Mouse (Mus musculus): ENCODE measurements around the gene Omp. TPM values are rescaled to one million over a fixed set of nuclear protein-coding genes. Genes with fewer than 3 reads are reported as not detected.

Gene Omp
- total and polyA plus RNA-seq, 2 experiments = 0.12 to 0.18 TPM

DNA sequence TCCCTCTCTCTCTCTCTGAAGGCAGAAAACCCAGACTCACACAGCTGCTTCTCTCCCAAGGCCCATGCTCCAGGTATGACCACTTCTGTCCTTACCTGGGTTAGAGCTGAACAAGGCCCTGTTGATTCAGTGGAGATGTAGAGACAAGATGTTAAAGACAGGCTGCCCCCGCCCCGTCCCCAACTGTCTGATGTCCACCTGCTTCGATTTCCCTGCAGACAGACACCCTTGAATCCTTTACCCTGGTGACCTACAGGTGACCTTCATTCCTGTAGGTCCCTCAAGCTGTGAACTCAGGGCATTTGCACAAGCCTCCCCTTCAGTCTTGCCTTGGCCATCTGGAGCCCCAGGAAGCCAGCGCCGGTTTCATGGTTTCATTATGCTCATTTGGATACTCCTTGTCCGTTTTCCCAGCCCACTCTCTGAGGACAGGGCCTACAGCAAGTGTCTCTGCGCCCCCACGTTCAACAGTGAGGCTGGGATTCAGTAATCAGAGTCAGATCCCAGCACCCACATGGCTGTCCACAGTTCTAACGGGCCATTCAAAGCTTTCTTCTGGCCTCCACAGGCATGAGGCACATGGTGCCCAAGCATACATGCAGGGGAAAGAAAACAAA, 19.2 kb upstream of the Omp start:
- no peak overlapping the region for H3K9ac ChIP-seq (ENCODE audit: low read depth, low read length)
- no peaks in the 10 kb centered on the region for H3K79me2 ChIP-seq (ENCODE audit: control insufficient read depth, insufficient read depth, low read length)
- no peaks in the 10 kb centered on the region for H3K36me3 ChIP-seq (ENCODE audit: control insufficient read depth, insufficient read depth, low read length)
- H3K27ac ChIP-seq (replicated peaks; ENCODE audit: insufficient read depth, low read depth, low read length) = no peak overlapping the region
- DNase-seq (ENCODE audit: extremely low read depth, low read depth, low spot score) = no peak
- TF ChIP-seq POLR2A (IDR thresholded peaks at IDR 0.05; ENCODE audit: extremely low read depth, insufficient read depth, low read length) (no peak), CTCF (IDR thresholded peaks at IDR 0.05; ENCODE audit: low read depth, low read length) (no peak)
- 82% methylated on average over 9 of the region's 9 CpGs for WGBS
- H3K4me1 ChIP-seq (ENCODE audit: control insufficient read depth, insufficient read depth, low read length) = peaks cover 7% of the 10 kb centered on the region; the same call in 1 of the 2 replicates
- no peaks in the 10 kb centered on the region for H3K27me3 ChIP-seq (ENCODE audit: control insufficient read depth, insufficient read depth, low read length)
- no peak overlapping the region for H3K4me3 ChIP-seq (ENCODE audit: insufficient read depth, low read depth, low read length)

DNA sequence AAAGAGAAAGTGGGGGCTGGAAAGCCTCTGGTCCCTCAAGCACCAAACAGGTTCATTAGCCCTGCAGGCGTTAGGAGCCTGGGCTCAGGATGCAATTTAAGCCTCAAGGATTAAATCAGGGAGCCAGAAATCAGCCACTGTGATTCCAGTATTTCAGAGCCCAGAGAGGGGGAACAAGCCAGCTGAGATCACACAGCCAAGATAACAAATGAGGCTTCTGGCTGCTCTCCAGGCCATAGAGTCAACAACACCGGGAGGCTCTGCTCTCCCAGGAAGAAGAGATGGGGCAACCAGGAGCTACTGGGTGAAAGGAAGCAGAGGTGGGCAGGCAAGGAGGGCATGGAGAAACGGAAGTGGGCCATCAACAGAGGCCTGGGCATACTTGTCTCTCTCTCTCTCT, 18.4 kb upstream of the Omp start:
- no peak for TF ChIP-seq CTCF (IDR thresholded peaks at IDR 0.05; ENCODE audit: low read depth, low read length)
- no peak for TF ChIP-seq POLR2A (IDR thresholded peaks at IDR 0.05; ENCODE audit: extremely low read depth, insufficient read depth, low read length)

DNA sequence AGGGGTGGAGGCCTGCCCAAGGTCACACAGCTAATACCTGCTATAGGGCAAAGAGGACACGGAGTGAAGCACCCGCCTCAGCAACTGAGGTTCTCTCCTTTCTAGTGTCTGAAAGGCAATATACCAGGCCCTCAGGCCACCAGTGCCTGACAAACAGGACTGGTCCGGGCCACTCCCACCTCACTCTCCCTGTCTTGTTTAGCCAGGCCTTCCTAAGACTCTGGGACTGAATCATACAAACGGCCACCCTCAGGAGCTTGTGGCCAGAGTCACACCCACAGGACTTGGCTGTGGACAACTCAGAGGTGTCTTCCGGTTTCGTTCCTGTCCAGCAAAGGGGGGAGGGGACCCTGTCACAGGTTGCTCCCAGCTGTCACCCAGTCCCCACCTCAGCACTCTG, 16.9 kb upstream of the Omp start:
- DNase-seq (ENCODE audit: extremely low read depth, low read depth, low spot score) = no peak
- H3K27me3 ChIP-seq (ENCODE audit: control insufficient read depth, insufficient read depth, low read length) = no peaks in the 10 kb centered on the region
- H3K27ac ChIP-seq (replicated peaks; ENCODE audit: insufficient read depth, low read depth, low read length) = no peak overlapping the region
- TF ChIP-seq POLR2A (IDR thresholded peaks at IDR 0.05; ENCODE audit: extremely low read depth, insufficient read depth, low read length) = no peak
- no peak for TF ChIP-seq CTCF (IDR thresholded peaks at IDR 0.05; ENCODE audit: low read depth, low read length)
- H3K9ac ChIP-seq (ENCODE audit: low read depth, low read length) = no peak overlapping the region
- peaks cover 7% of the 10 kb centered on the region; the same call in 1 of the 2 replicates for H3K4me1 ChIP-seq (ENCODE audit: control insufficient read depth, insufficient read depth, low read length)
- WGBS = 64% methylated on average over 6 of the region's 6 CpGs
- H3K79me2 ChIP-seq (ENCODE audit: control insufficient read depth, insufficient read depth, low read length) = no peaks in the 10 kb centered on the region
- H3K4me3 ChIP-seq (ENCODE audit: insufficient read depth, low read depth, low read length) = no peak overlapping the region
- no peaks in the 10 kb centered on the region for H3K36me3 ChIP-seq (ENCODE audit: control insufficient read depth, insufficient read depth, low read length)

More for the DNA sequence above, 18.4 kb upstream of the Omp start:
- WGBS = 21% methylated on average over 3 of the region's 3 CpGs
- Histone ChIP-seq H3K9ac (ENCODE audit: low read depth, low read length) (no peak overlapping the region), H3K4me3 (ENCODE audit: insufficient read depth, low read depth, low read length) (no peak overlapping the region), H3K27me3 (ENCODE audit: control insufficient read depth, insufficient read depth, low read length) (no peaks in the 10 kb centered on the region), H3K79me2 (ENCODE audit: control insufficient read depth, insufficient read depth, low read length) (no peaks in the 10 kb centered on the region), H3K36me3 (ENCODE audit: control insufficient read depth, insufficient read depth, low read length) (no peaks in the 10 kb centered on the region), H3K4me1 (ENCODE audit: control insufficient read depth, insufficient read depth, low read length) (peaks cover 7% of the 10 kb centered on the region; the same call in 1 of the 2 replicates), H3K27ac (replicated peaks; ENCODE audit: insufficient read depth, low read depth, low read length) (no peak overlapping the region)
- peak; percentile 37 for DNase-seq (ENCODE audit: extremely low read depth, low read depth, low spot score)

DNA sequence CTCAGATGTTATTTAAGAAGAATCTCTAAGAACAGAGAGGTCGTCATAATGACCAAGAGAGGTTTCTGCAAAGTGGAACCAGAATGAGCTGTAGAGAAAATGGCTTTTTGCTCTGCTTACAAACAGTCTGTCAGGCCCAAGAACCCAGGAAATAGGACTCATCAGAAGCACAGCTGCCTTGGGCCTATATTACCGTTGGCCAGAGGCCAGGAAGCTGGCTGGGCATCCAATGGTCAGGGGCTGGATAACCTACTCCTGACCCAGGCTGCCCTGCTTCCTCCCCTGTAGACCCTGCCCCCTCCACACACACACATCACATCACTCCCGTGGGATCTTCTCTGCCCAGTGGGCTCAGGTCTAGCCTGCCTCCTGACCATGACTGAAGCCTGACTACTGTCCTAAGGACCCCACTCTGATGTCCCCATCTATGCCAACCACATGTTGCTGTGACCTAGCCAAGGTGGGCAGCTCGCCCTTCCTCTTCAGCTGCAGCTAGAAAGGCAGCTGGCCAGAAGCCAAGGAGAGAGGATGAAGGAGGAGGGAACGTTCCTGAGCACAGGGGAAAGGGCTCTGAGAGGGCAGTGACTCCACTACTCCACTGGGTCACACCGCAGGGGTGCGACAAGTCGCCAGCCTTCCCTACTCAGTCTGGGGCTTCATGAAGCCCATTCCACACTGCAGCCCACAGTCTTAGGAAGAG, 14.9 kb upstream of the Omp start:
- no peak overlapping the region for H3K9ac ChIP-seq (ENCODE audit: low read depth, low read length)

DNA sequence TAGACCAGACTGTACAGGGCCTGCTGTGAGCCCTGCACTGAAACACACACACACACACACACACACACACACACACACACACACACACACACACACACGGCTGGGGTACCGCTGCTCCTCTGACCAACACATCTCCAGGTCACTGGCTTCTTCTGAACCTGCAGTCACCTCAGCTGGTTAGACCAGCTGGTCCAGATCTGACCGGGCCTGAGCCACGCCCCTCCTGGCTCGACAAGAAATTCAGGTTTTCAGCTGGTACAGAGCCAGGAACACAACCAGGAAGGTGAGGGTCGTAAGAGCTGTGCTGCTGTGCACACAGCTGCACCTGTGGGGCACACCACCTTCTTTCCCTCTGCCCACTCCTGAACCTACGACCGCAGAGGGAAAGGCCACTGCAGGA, 13.2 kb upstream of the Omp start:
- peaks cover 7% of the 10 kb centered on the region; the same call in 1 of the 2 replicates for H3K4me1 ChIP-seq (ENCODE audit: control insufficient read depth, insufficient read depth, low read length)
- TF ChIP-seq POLR2A (IDR thresholded peaks at IDR 0.05; ENCODE audit: extremely low read depth, insufficient read depth, low read length) = no peak
- no peak for TF ChIP-seq CTCF (IDR thresholded peaks at IDR 0.05; ENCODE audit: low read depth, low read length)
- no peaks in the 10 kb centered on the region for H3K79me2 ChIP-seq (ENCODE audit: control insufficient read depth, insufficient read depth, low read length)
- DNase-seq (ENCODE audit: extremely low read depth, low read depth, low spot score) = no peak
- no peak overlapping the region for H3K4me3 ChIP-seq (ENCODE audit: insufficient read depth, low read depth, low read length)
- no peaks in the 10 kb centered on the region for H3K27me3 ChIP-seq (ENCODE audit: control insufficient read depth, insufficient read depth, low read length)
- WGBS = 57% methylated on average over 8 of the region's 8 CpGs
- no peak overlapping the region for H3K9ac ChIP-seq (ENCODE audit: low read depth, low read length)
- no peak overlapping the region for H3K27ac ChIP-seq (replicated peaks; ENCODE audit: insufficient read depth, low read depth, low read length)
- no peaks in the 10 kb centered on the region for H3K36me3 ChIP-seq (ENCODE audit: control insufficient read depth, insufficient read depth, low read length)

More for the DNA sequence above, 14.9 kb upstream of the Omp start:
- Histone ChIP-seq H3K27me3 (ENCODE audit: control insufficient read depth, insufficient read depth, low read length) (no peaks in the 10 kb centered on the region), H3K27ac (replicated peaks; ENCODE audit: insufficient read depth, low read depth, low read length) (peak overlapping the region; percentile 11), H3K4me3 (ENCODE audit: insufficient read depth, low read depth, low read length) (no peak overlapping the region), H3K79me2 (ENCODE audit: control insufficient read depth, insufficient read depth, low read length) (no peaks in the 10 kb centered on the region), H3K4me1 (ENCODE audit: control insufficient read depth, insufficient read depth, low read length) (peaks cover 7% of the 10 kb centered on the region; the same call in 1 of the 2 replicates), H3K36me3 (ENCODE audit: control insufficient read depth, insufficient read depth, low read length) (no peaks in the 10 kb centered on the region)
- TF ChIP-seq CTCF (IDR thresholded peaks at IDR 0.05; ENCODE audit: low read depth, low read length) (no peak), POLR2A (IDR thresholded peaks at IDR 0.05; ENCODE audit: extremely low read depth, insufficient read depth, low read length) (no peak)
- WGBS = 68% methylated on average over 8 of the region's 8 CpGs
- no peak for DNase-seq (ENCODE audit: extremely low read depth, low read depth, low spot score)
